Mouse (Mus musculus) liver, embryonic 13.5 days (tissue): ENCODE data around the gene Rnf146. TPM values are rescaled to one million over a fixed set of nuclear protein-coding genes. Genes with fewer than 3 reads are reported as not detected.
"Not testable (repeated sequence)": the region's sequence is repeated elsewhere in the genome, so short reads cannot be mapped to it uniquely, and the experiment has no call there.

Experiments used
- ATAC-seq: fragments of 200-750 bp; cut with Nextera tagmentation; 2 replicates; pipeline ENCODE4 v1.8.0; 2017; ENCODE audit warnings: low read depth, mild to moderate bottlenecking, moderate number of reproducible peaks, moderate library complexity
- DNase-seq: peaks from one replicate; pipeline ENCODE4 v3.0.0; 2022
- H3K27ac ChIP-seq: fragments of 300-500 bp; sonication (generic); 2 replicates; pipeline ENCODE4 v1.5.1; 2015; ENCODE audit warnings: moderate library complexity, mild to moderate bottlenecking, inconsistent platforms
- H3K27me3 ChIP-seq: fragments of 300-500 bp; sonication (generic); 2 replicates; pipeline ENCODE4 v1.6.1; 2015; ENCODE audit warnings: mild to moderate bottlenecking, inconsistent platforms
- H3K36me3 ChIP-seq: fragments of 300-500 bp; sonication (generic); 2 replicates; pipeline ENCODE4 v1.6.1; 2015; ENCODE audit warnings: mild to moderate bottlenecking, inconsistent platforms
- H3K4me1 ChIP-seq: fragments of 300-500 bp; sonication (generic); replicated peaks from 2 replicates; pipeline ENCODE4 v1.6.1; 2015; ENCODE audit warnings: inconsistent platforms
- H3K4me2 ChIP-seq: fragments of 300-500 bp; sonication (generic); 2 replicates; pipeline ENCODE4 v1.6.1; 2015; ENCODE audit warnings: inconsistent platforms, mild to moderate bottlenecking, moderate library complexity
- H3K4me3 ChIP-seq: fragments of 300-500 bp; sonication (generic); replicated peaks from 2 replicates; pipeline ENCODE4 v1.5.1; 2015; ENCODE audit warnings: mild to moderate bottlenecking, inconsistent platforms
- H3K9ac ChIP-seq: fragments of 300-500 bp; sonication (generic); 2 replicates; pipeline ENCODE4 v1.6.1; 2015; ENCODE audit warnings: mild to moderate bottlenecking, inconsistent platforms
- H3K9me3 ChIP-seq: fragments of 300-500 bp; sonication (generic); replicated peaks from 2 replicates; pipeline ENCODE4 v1.6.1; 2016; ENCODE audit warnings: inconsistent platforms
- WGBS: fragments of 180-500 bp; shearing (Covaris S2); methylation state at CpG from one replicate; pipeline ENCODE4 v1.1.7; 2015; ENCODE audit not compliant: insufficient replicate concordance; 5-methylcytosine and 5-hydroxymethylcytosine counted together
- polyA plus RNA-seq: library from polyadenylated mRNA; unstranded; fragments of >200 nt; fragmentation: Nextera tagmentation; extraction: Ambion mirVana; gene quantifications from 2 replicates; pipeline ENCODE4 v1.2.1, GENCODE M21; 2015

Gene Rnf146
- polyA plus RNA-seq = 15.3 and 20.6 TPM in 2 replicates

DNA sequence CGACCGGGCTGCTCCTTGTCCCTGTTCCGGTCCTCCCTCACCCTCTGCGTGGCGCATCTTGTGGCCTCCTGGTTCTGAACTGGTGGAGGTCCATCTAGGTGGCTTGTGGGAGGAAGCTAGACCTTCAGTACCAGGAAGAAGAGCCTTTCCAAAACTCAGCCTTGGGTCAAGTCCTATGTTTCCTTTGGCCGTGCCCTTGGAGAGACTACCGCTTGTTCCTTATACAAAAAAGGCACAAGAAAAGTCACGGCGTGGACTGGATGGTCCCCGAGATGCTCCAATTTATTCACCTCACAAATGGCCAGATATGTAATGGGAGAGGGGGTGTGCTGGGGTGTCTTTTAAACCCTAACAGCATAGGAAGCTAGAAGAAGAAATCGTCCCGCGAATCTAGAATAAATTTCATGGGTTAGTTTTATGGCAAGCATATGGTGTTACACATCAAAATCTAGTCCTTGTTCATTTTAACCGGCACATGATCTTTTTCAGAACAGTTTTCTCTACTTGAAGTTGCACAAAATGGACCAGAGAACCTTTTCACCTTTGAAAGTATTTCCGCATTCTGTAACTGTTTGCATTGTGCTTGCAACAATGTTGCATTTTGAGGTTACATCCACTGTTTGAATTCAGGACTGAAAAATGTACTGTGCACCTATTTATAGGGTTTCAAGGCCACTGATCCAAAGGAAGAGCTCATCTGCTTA, at the start of gene Rnf146:
Rnf146 (minus strand) TSS at position 246 of the 704 bp plus-strand sequence.
- DNase-seq (no peak), ATAC-seq (peak; percentile 8)
- Histone ChIP-seq H3K9me3 (no peaks in the 10 kb centered on the region), H3K4me2 (peak within 1 kb of the TSS; percentile 87), H3K27ac (peak within 1 kb of the TSS; percentile 95), H3K4me3 (peak within 1 kb of the TSS; percentile 91), H3K27me3 (no peaks in the 10 kb centered on the region), H3K9ac (peak within 1 kb of the TSS; percentile 95), H3K36me3 (no peaks in the 10 kb centered on the region), H3K4me1 (peaks cover 24% of the 10 kb centered on the region)
- whole genome bisulfite sequencing = 5% methylated on average over 15 of the region's 15 CpGs

- no peak for DNase-seq
- Histone ChIP-seq H3K9me3 (no peaks in the 10 kb centered on the region), H3K4me3 (no peak overlapping the region), H3K27ac (no peak overlapping the region), H3K36me3 (no peaks in the 10 kb centered on the region), H3K4me2 (no peak overlapping the region), H3K4me1 (no peaks in the 10 kb centered on the region), H3K9ac (no peak overlapping the region), H3K27me3 (no peaks in the 10 kb centered on the region)
- WGBS = 62% methylated on average over 8 of the region's 8 CpGs
- no peak for ATAC-seq
These were observed 40.5 kb upstream of the Rnf146 start for GRCm38 (mm10) chr10:29402656-29403268.

- H3K9ac ChIP-seq, DNase-seq, H3K4me1 ChIP-seq, H3K4me3 ChIP-seq, H3K36me3 ChIP-seq, H3K4me2 ChIP-seq, ATAC-seq, H3K9me3 ChIP-seq, H3K27me3 ChIP-seq, H3K27ac ChIP-seq: not testable (repeated sequence)
- WGBS = 53% methylated on average over 2 of the region's 2 CpGs
These were observed 32.6 kb upstream of the Rnf146 start for GRCm38 (mm10) chr10:29394890-29395289.

GRCm38 (mm10) chr10:29381558-29381957, 19.3 kb upstream of the Rnf146 start:
- WGBS = 61% methylated on average over 2 of the region's 2 CpGs
- DNase-seq = no peak
- Histone ChIP-seq H3K27me3 (no peaks in the 10 kb centered on the region), H3K36me3 (no peaks in the 10 kb centered on the region), H3K9me3 (no peaks in the 10 kb centered on the region), H3K4me3 (no peak overlapping the region), H3K4me2 (no peak overlapping the region), H3K9ac (no peak overlapping the region), H3K4me1 (no peaks in the 10 kb centered on the region), H3K27ac (no peak overlapping the region)
- ATAC-seq = no peak

GRCm38 (mm10) chr10:29374065-29374464, 11.8 kb upstream of the Rnf146 start:
- no peak overlapping the region for H3K9ac ChIP-seq
- H3K9me3 ChIP-seq = no peaks in the 10 kb centered on the region
- 71% methylated on average over 5 of the region's 5 CpGs for WGBS
- no peak overlapping the region for H3K4me2 ChIP-seq
- ATAC-seq (no peak), DNase-seq (no peak)
- H3K4me3 ChIP-seq = no peak overlapping the region
- H3K27me3 ChIP-seq = no peaks in the 10 kb centered on the region
- H3K4me1 ChIP-seq = no peaks in the 10 kb centered on the region
- H3K36me3 ChIP-seq = no peaks in the 10 kb centered on the region
- H3K27ac ChIP-seq = no peak overlapping the region

DNA sequence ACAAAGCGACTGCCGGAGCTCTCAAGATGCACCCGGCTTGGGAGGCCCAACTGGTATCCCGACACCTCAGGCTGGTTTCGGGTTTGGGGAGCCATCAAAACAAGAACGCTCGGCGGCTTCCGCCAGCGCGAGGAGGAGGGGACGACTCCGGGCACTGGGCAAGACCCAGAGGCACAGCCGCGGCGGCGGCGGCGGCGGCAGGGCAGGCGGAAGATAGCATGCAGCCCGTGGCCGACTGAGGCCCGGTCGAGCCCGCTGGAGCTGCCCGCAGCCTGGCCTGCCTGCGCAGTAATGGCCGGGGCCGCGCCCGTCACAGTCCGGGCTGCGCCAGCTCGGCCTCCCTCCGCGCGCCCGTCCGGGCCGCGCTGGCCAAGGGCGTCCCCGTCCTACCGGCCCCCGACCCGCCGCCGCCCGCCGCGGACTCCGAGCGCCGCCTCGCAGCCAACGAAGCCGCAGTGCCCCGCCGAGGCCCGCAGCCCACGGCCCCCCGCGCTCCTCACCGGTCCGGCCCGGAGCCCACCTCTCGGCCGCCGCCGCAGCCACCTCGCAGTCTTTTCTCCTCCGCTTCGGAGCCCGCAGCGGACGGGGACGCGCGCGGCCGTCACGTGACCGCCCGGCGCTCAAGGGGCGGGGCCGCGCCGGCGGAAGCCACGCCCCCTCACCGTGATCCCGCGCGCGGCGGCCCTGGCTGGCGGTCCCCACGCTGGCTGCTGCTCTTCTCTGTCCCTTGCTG, 612 bp downstream of the Rnf146 start:
- H3K4me2 ChIP-seq = peak overlapping the region; percentile 87
- peak; percentile 80 for DNase-seq
- peaks cover 31% of the 10 kb centered on the region for H3K4me1 ChIP-seq
- H3K9ac ChIP-seq = peak overlapping the region; percentile 95
- H3K36me3 ChIP-seq = no peaks in the 10 kb centered on the region
- peak overlapping the region; percentile 95 for H3K27ac ChIP-seq
- ATAC-seq = peak; percentile 98
- WGBS = under 1% methylated on average over 69 of the region's 100 CpGs
- H3K9me3 ChIP-seq = no peaks in the 10 kb centered on the region
- H3K27me3 ChIP-seq = no peaks in the 10 kb centered on the region
- H3K4me3 ChIP-seq = peak overlapping the region; percentile 91

DNA sequence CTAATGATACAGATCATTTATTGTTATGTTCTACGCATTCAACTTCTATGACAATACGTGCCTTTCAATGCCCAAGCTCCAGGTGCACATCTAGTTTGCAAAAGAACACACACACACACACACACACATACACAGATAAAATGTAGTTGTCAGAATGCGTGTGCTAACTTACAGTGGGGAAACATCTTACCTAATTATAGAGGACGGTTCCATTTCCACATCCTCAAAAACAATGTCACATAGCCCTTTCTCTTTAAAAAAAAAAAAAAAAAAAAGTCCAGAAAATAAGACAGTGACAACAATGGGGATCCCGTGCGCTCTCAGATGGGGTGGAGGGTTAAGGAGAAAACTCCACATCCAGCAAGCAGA, 1.2 kb downstream of the Rnf146 start:
- WGBS = 3% methylated on average over 6 of the region's 6 CpGs
- Histone ChIP-seq H3K27ac (peak overlapping the region; percentile 95), H3K36me3 (no peaks in the 10 kb centered on the region), H3K9me3 (no peaks in the 10 kb centered on the region), H3K4me3 (peak overlapping the region; percentile 91), H3K4me1 (peaks cover 33% of the 10 kb centered on the region), H3K4me2 (peak overlapping the region; percentile 87), H3K27me3 (no peaks in the 10 kb centered on the region), H3K9ac (peak overlapping the region; percentile 95)
- no peak for ATAC-seq
- no peak for DNase-seq

DNA sequence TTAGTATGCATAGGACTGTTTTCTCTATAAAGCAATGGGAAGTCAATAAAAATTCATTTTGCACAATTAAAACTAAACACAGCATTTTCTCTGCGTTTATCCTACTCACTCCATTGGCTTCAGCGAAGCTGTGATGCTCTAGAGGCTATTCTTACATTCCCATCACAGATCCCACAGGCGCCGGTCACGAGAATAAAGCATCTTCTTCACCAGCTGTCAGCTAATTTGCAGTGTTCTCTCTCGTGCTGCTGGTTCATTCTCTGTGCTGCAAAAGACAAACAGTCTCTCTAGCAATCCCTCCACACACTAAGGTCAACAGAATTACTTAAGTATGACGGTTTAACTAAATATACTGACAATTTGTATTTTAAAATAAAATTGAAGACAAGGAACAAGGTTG, 8.1 kb downstream of the Rnf146 start:
- no peak for ATAC-seq
- no peaks in the 10 kb centered on the region for H3K9me3 ChIP-seq
- 81% methylated on average over 7 of the region's 7 CpGs for WGBS

DNA sequence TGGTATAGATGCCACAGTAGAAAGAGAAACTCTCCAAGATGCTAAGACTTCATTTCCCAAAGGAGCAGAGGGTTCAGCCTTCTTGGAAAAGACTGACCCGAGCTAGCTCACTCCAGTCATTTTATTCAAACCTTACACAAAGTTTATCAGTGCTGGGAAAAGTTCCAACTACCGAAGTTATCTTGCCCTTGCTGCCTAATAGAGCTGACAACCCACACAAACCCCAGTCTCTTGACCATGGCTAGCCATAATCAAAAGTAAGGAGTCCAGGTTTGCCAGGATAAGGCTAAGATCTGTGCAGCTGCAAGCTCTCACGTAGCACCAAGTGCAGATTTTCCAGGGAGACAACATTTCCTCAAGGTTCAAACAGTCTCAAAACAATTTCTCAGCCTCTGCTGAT, 9.7 kb downstream of the Rnf146 start:
- Histone ChIP-seq H3K27ac (no peak overlapping the region), H3K27me3 (no peaks in the 10 kb centered on the region), H3K36me3 (peaks cover 34% of the 10 kb centered on the region), H3K4me1 (peaks cover 13% of the 10 kb centered on the region), H3K9ac (no peak overlapping the region), H3K4me3 (no peak overlapping the region), H3K9me3 (no peaks in the 10 kb centered on the region), H3K4me2 (no peak overlapping the region)
- DNase-seq (no peak), ATAC-seq (no peak)
- WGBS = 57% methylated on average over 3 of the region's 3 CpGs

More for the DNA sequence above, 8.1 kb downstream of the Rnf146 start:
- Histone ChIP-seq H3K36me3 (peaks cover 25% of the 10 kb centered on the region), H3K4me2 (no peak overlapping the region), H3K4me3 (no peak overlapping the region), H3K4me1 (peaks cover 18% of the 10 kb centered on the region), H3K27me3 (no peaks in the 10 kb centered on the region), H3K9ac (no peak overlapping the region), H3K27ac (no peak overlapping the region)
- no peak for DNase-seq

DNA sequence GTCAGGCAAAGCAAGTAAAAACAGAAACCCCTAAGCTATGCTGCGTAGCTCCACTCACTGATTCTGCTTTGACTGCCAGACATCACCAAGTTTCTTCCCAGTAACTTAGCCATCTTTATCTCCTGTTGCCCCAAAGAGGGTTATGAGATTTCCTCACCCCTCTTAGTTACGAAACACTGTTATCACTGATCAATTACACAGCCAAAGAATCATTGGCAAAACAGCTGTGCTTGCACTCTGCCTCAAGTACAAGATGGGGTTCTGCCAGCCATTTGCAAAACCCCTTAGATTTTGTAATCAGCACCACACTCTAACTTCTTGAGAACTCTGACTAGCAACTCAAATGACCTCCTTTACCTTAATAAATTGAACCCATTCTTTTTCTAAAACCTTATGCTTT, 10.8 kb downstream of the Rnf146 start:
- DNase-seq = no peak
- Histone ChIP-seq H3K4me3 (no peak overlapping the region), H3K27ac (no peak overlapping the region), H3K36me3 (peaks cover 45% of the 10 kb centered on the region), H3K4me1 (peaks cover 3% of the 10 kb centered on the region; the same call in 1 of the 2 replicates), H3K27me3 (no peaks in the 10 kb centered on the region), H3K9ac (no peak overlapping the region), H3K9me3 (no peaks in the 10 kb centered on the region), H3K4me2 (no peak overlapping the region)
- ATAC-seq = no peak
- WGBS = 72% methylated on average over 2 of the region's 2 CpGs

GRCm38 (mm10) chr10:29346638-29347037, 15.6 kb downstream of the Rnf146 start:
- Histone ChIP-seq H3K9me3 (no peaks in the 10 kb centered on the region), H3K9ac (no peak overlapping the region), H3K27ac (no peak overlapping the region), H3K27me3 (no peaks in the 10 kb centered on the region), H3K4me1 (peaks cover 3% of the 10 kb centered on the region; the same call in 1 of the 2 replicates), H3K4me2 (no peak overlapping the region), H3K36me3 (peaks cover 44% of the 10 kb centered on the region), H3K4me3 (no peak overlapping the region)
- DNase-seq (no peak), ATAC-seq (no peak)
- 88% methylated on average over 7 of the region's 7 CpGs for WGBS
